Mouse (Mus musculus): ENCODE measurements around the gene Oat.

GRCm38 (mm10) chr7:132617021-132617564, 40.9 kb upstream of the Oat start:
- TF ChIP-seq CTCF (IDR thresholded peaks at IDR 0.05; ENCODE audit: extremely low read depth, insufficient read depth, low read length) (no peak), POLR2A (IDR thresholded peaks at IDR 0.05; ENCODE audit: extremely low read depth, insufficient read depth, low read length) (no peak)

Data from cortical plate, adult 2 months (tissue).